Mouse (Mus musculus) forebrain, embryonic 13.5 days (tissue): Measurements from ENCODE around the gene Zfp322a. TPM values are rescaled to one million over a fixed set of nuclear protein-coding genes. Genes with fewer than 3 reads are reported as not detected.
"Not testable (repeated sequence)": the region's sequence is repeated elsewhere in the genome, so short reads cannot be mapped to it uniquely, and the experiment has no call there.

Experiments used
- ATAC-seq: fragments of 200-750 bp; cut with Nextera tagmentation; 2 replicates; pipeline ENCODE4 v1.8.0; 2017
- H3K27ac ChIP-seq: fragments of 300-500 bp; sonication (generic); 2 replicates; pipeline ENCODE4 v1.5.1; 2015; ENCODE audit warnings: inconsistent platforms, mild to moderate bottlenecking, moderate library complexity
- H3K27me3 ChIP-seq: fragments of 300-500 bp; sonication (generic); 2 replicates; pipeline ENCODE4 v1.6.1; 2015; ENCODE audit warnings: mild to moderate bottlenecking, inconsistent platforms
- H3K36me3 ChIP-seq: fragments of 300-500 bp; sonication (generic); 2 replicates; pipeline ENCODE4 v1.6.1; 2015; ENCODE audit warnings: mild to moderate bottlenecking, inconsistent platforms; ENCODE audit not compliant: poor library complexity, severe bottlenecking
- H3K4me1 ChIP-seq: fragments of 300-500 bp; sonication (generic); 2 replicates; pipeline ENCODE4 v1.6.1; 2015; ENCODE audit warnings: inconsistent platforms
- H3K4me2 ChIP-seq: fragments of 300-500 bp; sonication (generic); 2 replicates; pipeline ENCODE4 v1.6.1; 2015; ENCODE audit warnings: inconsistent platforms, mild to moderate bottlenecking, moderate library complexity
- H3K4me3 ChIP-seq: fragments of 300-500 bp; sonication (generic); 2 replicates; pipeline ENCODE4 v1.5.1; 2015; ENCODE audit warnings: mild to moderate bottlenecking, inconsistent platforms
- H3K9ac ChIP-seq: fragments of 300-500 bp; sonication (generic); 2 replicates; pipeline ENCODE4 v1.6.1; 2015; ENCODE audit warnings: mild to moderate bottlenecking, inconsistent platforms
- H3K9me3 ChIP-seq: fragments of 300-500 bp; sonication (generic); replicated peaks from 2 replicates; pipeline ENCODE4 v1.6.1; 2016; ENCODE audit warnings: inconsistent platforms
- WGBS: fragments of 180-500 bp; shearing (Covaris S2); methylation state at CpG from one replicate; pipeline ENCODE4 v1.1.7; 2015; 5-methylcytosine and 5-hydroxymethylcytosine counted together
- polyA plus RNA-seq: library from polyadenylated mRNA; unstranded; fragments of >200 nt; fragmentation: Nextera tagmentation; extraction: Ambion mirVana; gene quantifications from 2 replicates; pipeline ENCODE4 v1.2.1, GENCODE M21; 2015

Zfp322a gene
- polyA plus RNA-seq, 1 experiment from 2014 or later = 61.8 TPM

DNA sequence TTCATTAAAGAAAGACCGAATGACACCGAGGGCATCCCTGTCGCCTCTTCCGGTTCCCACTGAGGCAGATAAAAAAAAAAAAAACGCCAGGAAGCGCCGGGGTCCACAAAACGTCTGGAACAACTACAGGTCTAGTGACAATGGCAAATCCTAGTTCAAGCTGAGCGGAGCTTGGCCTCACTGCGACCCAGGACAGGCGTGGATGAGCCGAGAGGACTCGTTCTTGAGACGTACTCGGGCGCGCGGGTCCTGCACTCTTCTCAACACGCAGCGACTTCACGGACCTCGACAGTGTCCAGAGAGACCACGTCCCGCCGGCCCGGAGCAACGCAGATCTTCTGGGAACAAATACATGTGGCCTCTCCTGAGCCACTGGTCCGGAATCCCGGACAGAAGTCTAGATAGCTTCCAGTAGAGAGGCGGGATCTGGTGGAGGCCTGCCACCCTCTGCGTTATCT, 27.3 kb upstream of the Zfp322a start:
- H3K27me3 ChIP-seq = peaks cover 52% of the 10 kb centered on the region
- H3K4me1 ChIP-seq = peaks cover 4% of the 10 kb centered on the region; the same call in 1 of the 2 replicates
- no peaks in the 10 kb centered on the region for H3K9me3 ChIP-seq
- H3K27ac ChIP-seq = no peak overlapping the region
- peak overlapping the region; percentile 44 for H3K4me3 ChIP-seq
- 0 out of 2 replicates have a peak, but pooled peaks have one; percentile 38 for ATAC-seq
- peak overlapping the region; percentile 73 for H3K4me2 ChIP-seq
- peak overlapping the region; percentile 55 for H3K9ac ChIP-seq
- H3K36me3 ChIP-seq = no peaks in the 10 kb centered on the region
- WGBS = under 1% methylated on average over 31 of the region's 31 CpGs

DNA sequence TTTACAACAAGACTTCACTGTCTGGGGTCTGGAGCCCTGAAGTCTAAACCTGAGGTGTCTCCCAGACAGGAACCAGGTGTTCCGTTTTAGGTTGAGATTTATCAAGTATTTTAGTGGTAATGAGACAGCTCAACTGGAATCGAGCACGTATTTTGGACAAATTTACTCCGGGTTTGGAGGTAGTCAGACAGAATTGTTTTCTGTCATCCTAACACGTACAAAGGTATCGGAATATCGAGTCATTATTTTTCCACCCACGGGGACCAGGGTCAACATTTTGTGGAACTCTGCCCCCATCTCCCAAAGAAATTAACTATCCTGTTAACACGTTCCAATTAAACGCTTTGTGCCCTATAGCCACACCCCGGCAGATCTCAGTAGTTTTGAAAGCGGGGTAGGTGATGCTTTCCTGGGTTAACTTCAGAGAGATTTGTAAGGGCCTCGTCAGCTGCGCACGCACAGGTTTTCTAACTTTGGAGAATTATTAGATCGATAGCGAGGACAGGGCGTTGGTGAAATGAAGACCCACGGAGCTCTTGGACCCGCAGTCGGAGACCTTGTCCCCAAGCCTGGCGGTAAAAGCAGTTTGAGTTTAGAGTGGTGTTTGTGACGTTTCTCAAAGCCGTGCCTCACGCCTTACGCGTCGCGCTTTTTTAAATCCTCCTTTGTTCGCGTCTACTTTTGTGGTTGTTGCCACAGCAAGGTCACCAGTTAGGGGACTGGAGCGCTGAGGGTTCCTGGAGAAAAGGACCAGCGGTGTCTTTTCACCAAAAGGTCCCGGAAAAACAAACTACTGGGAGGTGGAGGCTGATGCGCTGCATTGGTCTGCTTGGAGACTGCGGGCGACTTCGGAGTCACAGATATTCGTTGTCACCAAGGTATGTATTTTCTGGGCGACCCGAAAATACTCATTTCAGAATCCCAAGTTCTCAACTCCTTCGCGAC, 26.6 kb upstream of the Zfp322a start:
- no peak for ATAC-seq
- 2% methylated on average over 43 of the region's 43 CpGs for WGBS
- H3K36me3 ChIP-seq = no peaks in the 10 kb centered on the region
- H3K27ac ChIP-seq = no peak overlapping the region
- H3K9me3 ChIP-seq = no peaks in the 10 kb centered on the region
- peaks cover 52% of the 10 kb centered on the region for H3K27me3 ChIP-seq
- peaks cover 4% of the 10 kb centered on the region; the same call in 1 of the 2 replicates for H3K4me1 ChIP-seq
- H3K9ac ChIP-seq = peak overlapping the region; percentile 55
- peak overlapping the region; percentile 44 for H3K4me3 ChIP-seq
- H3K4me2 ChIP-seq = peak overlapping the region; percentile 73

DNA sequence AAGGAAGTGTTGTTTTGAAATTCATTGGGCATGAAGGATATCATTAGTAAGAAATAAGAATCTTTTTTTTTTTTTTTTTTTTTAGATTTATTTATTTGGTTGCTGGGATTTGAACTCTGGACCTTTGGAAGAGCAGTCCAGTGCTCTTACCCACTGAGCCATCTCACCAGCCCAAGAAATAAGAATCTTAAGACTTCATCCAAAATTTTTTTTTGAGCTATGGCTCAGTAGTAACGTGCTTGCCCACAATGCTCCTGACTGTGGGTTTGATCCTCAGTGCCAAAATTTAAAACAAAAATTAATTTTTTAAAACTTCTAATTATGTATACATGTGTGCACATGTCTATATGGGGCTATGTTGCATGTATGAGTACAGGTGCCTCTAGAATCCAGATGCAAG, 18.5 kb upstream of the Zfp322a start:
- no peak overlapping the region for H3K4me3 ChIP-seq
- H3K27me3 ChIP-seq = no peaks in the 10 kb centered on the region
- H3K4me1 ChIP-seq = no peaks in the 10 kb centered on the region
- 70% methylated on average over 1 of the region's 1 CpGs for WGBS
- no peak overlapping the region for H3K27ac ChIP-seq
- H3K9ac ChIP-seq = no peak overlapping the region
- no peaks in the 10 kb centered on the region for H3K36me3 ChIP-seq
- H3K4me2 ChIP-seq = no peak overlapping the region
- no peak for ATAC-seq
- H3K9me3 ChIP-seq = no peaks in the 10 kb centered on the region

DNA sequence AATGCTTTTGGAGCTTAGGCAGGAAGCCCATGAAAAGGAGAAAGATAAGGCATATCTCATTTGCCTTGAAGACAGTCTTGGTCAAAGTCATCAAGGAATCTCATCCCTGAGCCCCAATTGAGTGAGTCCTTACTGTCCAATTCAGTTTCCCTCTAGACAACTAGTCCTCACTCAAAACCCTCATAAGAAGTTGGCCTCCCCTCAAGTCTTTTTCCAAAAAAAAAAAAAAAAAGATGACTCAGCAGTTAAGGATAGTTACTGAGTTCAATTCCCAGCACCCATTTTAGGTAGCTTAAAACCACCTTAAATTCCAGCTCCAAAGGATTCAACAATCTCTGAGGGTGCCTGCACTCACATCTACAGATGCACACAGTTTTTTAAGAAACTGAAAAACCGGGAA, 14.1 kb upstream of the Zfp322a start:
- Histone ChIP-seq H3K9ac (no peak overlapping the region), H3K4me2 (no peak overlapping the region), H3K27ac (no peak overlapping the region), H3K4me1 (no peaks in the 10 kb centered on the region), H3K9me3 (no peaks in the 10 kb centered on the region), H3K27me3 (no peaks in the 10 kb centered on the region), H3K36me3 (no peaks in the 10 kb centered on the region), H3K4me3 (no peak overlapping the region)
- 63% methylated on average over 1 of the region's 1 CpGs for WGBS
- no peak for ATAC-seq

DNA sequence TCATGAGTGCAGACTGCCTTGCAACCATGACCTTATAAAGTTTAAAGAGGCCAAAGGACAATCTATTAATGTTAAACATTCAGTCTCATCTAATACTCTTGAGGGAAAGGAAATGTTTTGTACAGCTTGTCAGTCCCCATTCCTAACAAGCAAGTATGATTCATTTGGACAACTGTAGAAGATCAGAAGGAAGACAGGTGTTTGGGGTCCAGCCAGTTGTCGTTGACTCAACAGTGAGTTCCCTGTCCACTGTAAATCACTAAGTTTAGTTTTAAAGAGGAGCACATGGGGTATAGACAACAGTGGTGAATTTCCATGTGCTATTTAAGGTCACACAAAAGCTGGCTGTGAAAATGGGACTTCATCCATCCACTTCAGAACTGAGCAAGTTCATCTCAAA, 3.4 kb upstream of the Zfp322a start:
- H3K4me2 ChIP-seq = no peak overlapping the region
- 86% methylated on average over 1 of the region's 1 CpGs for WGBS
- peaks cover 14% of the 10 kb centered on the region for H3K4me1 ChIP-seq
- no peak for ATAC-seq
- H3K27ac ChIP-seq = no peak overlapping the region
- no peaks in the 10 kb centered on the region for H3K9me3 ChIP-seq
- no peak overlapping the region for H3K4me3 ChIP-seq
- H3K36me3 ChIP-seq = no peaks in the 10 kb centered on the region
- no peaks in the 10 kb centered on the region for H3K27me3 ChIP-seq
- H3K9ac ChIP-seq = no peak overlapping the region

DNA sequence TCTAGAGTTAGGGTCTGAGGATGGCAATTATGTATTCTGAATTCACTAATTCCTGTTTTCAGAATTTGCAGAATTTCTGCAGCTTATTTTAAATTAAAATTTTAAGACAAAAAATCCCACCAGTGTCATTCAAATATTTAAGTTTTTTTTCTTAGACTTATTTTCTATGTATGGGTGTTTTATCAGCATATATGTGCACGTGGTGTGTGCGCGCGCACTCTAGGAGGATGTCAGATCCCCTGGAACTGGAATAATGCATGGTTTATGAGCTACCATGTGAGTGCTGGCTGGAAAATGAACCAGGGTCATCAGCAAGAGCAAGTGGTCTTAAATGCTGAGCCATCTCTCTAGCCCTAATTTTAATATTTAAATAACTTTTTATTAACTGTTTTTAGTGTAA, 1.1 kb upstream of the Zfp322a start:
- Histone ChIP-seq H3K4me1 (peaks cover 32% of the 10 kb centered on the region), H3K27ac (no peak overlapping the region), H3K9me3 (no peaks in the 10 kb centered on the region), H3K27me3 (no peaks in the 10 kb centered on the region), H3K4me3 (peak overlapping the region; percentile 79), H3K4me2 (peak overlapping the region; percentile 63), H3K36me3 (0 out of 2 replicates have a peak, but pooled peaks cover 4% of the 10 kb centered on the region), H3K9ac (peak overlapping the region; percentile 88)
- WGBS = 86% methylated on average over 4 of the region's 4 CpGs
- no peak for ATAC-seq

DNA sequence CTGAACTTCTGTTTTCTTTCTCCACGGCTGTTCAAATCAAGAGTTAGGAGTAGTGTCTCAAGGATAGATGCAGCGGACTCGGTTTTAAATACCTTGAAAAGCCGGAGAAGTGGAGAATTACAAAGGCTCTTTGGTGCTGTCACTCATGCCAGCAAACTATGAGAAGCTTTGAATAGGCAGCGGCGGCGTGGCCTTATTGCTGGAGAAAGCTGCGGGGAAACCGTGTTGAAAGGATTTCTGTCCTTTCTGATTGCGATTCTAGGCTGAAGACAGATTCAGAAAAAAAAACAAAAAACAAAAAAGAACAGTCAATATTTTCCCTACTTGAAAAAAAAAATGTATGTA, 385 bp upstream of the Zfp322a start:
- peak overlapping the region; percentile 63 for H3K4me2 ChIP-seq
- WGBS = under 1% methylated on average over 10 of the region's 10 CpGs
- peak overlapping the region; percentile 79 for H3K4me3 ChIP-seq
- ATAC-seq = no peak; the same call in 1 of the 2 replicates
- H3K9me3 ChIP-seq = no peaks in the 10 kb centered on the region
- peak overlapping the region; percentile 88 for H3K9ac ChIP-seq
- peak overlapping the region; percentile 95 for H3K27ac ChIP-seq
- peaks cover 8% of the 10 kb centered on the region; the same call in 1 of the 2 replicates for H3K36me3 ChIP-seq
- no peaks in the 10 kb centered on the region for H3K27me3 ChIP-seq
- peaks cover 32% of the 10 kb centered on the region for H3K4me1 ChIP-seq

DNA sequence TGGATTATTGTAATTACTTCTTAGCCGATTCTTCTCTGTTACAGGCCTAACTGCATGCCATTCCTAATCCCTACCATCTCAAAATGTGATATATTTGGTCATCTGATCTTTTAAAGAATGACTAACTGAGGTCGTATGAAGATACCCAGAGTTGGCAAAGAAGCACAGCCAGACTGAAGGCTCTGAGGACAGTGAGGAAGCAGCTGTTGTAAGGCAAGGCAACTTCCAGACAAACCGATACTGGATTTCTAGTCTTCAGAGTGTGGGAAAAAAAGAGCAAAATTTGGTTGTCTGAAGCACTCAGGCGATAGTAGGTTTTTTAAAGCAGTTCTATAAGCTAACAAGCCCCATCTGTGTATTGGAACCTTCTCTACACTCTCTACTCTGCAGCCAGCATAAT, 7.5 kb downstream of the Zfp322a start:
- Histone ChIP-seq H3K36me3 (peaks cover 52% of the 10 kb centered on the region), H3K4me3 (no peak overlapping the region), H3K4me1 (peaks cover 10% of the 10 kb centered on the region), H3K9ac (no peak overlapping the region), H3K9me3 (no peaks in the 10 kb centered on the region), H3K27me3 (no peaks in the 10 kb centered on the region), H3K4me2 (no peak overlapping the region), H3K27ac (no peak overlapping the region)
- 96% methylated on average over 4 of the region's 4 CpGs for WGBS
- ATAC-seq = no peak

DNA sequence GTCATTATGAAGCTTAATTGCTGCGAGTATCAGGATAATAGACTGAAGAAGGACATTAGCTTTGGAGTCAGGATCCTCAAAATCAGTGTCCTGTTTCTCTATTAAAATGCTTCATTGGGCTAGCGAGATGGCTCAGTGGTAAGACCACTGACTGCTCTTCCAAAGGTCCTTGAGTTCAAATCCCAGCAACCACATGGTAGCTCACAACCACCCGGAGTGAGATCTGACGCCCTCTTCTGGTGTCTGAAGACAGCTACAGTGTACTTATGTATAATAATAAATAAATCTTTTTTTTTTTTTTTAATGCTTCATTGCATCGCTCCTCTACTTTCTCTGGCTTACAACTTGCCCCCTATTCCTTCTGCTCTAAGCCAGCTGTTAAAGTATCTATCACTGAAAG, 14.5 kb downstream of the Zfp322a start:
- 84% methylated on average over 5 of the region's 5 CpGs for WGBS
- not testable (repeated sequence) for H3K27ac ChIP-seq, H3K4me1 ChIP-seq, H3K27me3 ChIP-seq, H3K4me2 ChIP-seq, H3K9ac ChIP-seq, H3K9me3 ChIP-seq, ATAC-seq, H3K4me3 ChIP-seq
- peaks cover 52% of the 10 kb centered on the region for H3K36me3 ChIP-seq

DNA sequence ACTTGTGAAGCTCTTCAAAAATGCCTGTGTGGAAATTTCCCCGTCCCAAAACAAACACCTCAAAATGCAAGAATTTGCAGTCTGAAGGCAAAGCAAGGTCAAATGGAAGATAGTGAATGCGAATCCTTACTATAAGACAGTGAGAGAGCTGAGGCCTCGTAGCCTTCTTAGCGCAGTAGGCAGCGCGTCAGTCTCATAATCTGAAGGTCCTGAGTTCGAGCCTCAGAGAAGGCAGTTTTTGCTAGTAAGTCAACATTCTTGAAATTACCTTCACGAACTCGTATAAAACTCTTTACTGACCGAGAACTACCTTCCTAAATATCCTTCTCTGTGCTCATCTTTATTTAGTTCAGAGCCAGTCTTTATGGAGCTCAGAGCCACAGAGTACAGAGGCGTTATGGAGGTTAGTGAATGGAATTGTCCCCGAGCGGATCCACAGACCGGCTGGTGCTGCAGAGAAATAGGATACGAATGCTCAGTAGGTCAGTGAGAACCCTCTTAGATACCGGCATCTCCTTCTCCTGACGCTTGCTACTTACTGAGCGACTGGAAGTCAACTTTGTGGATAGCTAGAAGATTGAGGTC, 51.6 kb downstream of the Zfp322a start:
- Histone ChIP-seq H3K9me3 (no peaks in the 10 kb centered on the region), H3K4me3 (no peak overlapping the region), H3K4me2 (no peak overlapping the region), H3K27ac (no peak overlapping the region), H3K27me3 (peaks cover 38% of the 10 kb centered on the region), H3K4me1 (peaks cover 6% of the 10 kb centered on the region), H3K9ac (no peak overlapping the region), H3K36me3 (no peaks in the 10 kb centered on the region)
- ATAC-seq = no peak
- 5% methylated on average over 18 of the region's 18 CpGs for WGBS

DNA sequence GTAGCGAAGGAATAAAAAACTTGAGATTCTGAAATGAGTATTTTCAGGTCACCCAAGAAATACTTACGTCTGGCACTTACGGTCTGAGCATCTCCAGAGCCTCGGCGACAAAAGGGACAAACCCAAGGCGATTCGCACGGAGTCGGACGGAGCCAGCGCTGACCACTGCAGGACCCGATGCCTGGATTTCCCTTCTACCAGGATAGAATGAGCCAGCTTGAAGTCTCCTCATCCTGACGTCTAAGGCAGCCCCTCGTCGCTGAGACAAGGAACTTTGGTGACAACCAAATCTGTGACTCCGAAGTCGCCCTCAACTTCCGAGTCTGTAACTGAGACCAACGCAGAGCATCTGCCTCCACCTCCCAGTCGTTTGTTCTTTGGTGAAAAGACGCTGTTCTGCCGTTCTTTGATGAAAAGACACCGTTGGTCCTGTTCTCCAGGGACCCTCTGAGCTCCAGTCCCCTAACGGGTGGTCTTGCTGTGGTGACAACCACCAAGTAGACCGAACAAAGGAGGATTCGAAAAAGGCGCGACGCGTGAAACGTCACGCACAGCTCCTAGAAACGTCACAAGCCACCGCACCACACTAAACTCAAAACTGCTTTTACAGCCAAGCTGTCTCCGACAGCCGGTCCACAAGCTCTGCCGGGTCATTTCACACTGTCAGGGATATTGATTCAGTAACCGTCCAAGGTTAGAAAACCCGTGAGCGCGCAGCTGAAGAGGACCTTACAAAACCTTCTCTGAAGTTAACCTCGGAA, 55.9 kb downstream of the Zfp322a start:
- Histone ChIP-seq H3K27ac (no peak overlapping the region), H3K4me3 (peak overlapping the region; percentile 48), H3K9me3 (no peaks in the 10 kb centered on the region), H3K4me1 (peaks cover 16% of the 10 kb centered on the region), H3K9ac (peak overlapping the region; percentile 43), H3K36me3 (no peaks in the 10 kb centered on the region), H3K4me2 (peak overlapping the region; percentile 82), H3K27me3 (peaks cover 78% of the 10 kb centered on the region)
- ATAC-seq = peak; percentile 77
- under 1% methylated on average over 42 of the region's 42 CpGs for WGBS

DNA sequence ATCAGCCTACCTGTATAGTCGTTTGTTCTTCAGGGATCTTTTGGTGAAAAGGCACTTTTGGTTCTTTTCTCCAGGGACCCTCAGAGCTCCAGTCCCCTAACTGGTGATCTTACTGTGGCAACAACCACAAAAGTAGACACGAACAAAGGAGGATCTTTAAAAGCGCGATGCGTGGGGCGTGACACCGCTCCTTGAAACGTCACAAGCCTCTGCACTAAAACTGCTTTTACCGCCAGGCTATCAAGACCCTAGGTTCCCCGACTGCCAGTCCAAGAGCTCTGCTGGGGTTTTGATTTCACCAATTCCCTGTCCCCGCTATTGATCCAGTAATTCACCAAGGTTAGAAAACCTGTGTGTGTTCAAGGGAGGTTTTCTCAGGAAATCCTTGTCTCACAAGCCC, 59.0 kb downstream of the Zfp322a start:
- under 1% methylated on average over 11 of the region's 11 CpGs for WGBS
- peaks cover 23% of the 10 kb centered on the region for H3K4me1 ChIP-seq
- H3K27ac ChIP-seq = no peak overlapping the region
- H3K9me3 ChIP-seq = no peaks in the 10 kb centered on the region
- 0 out of 2 replicates have a peak overlapping the region, but pooled peaks have one; percentile 50 for H3K9ac ChIP-seq
- ATAC-seq = no peak
- H3K4me2 ChIP-seq = peak overlapping the region; percentile 68
- peak overlapping the region; percentile 42 for H3K4me3 ChIP-seq
- no peaks in the 10 kb centered on the region for H3K36me3 ChIP-seq
- H3K27me3 ChIP-seq = peaks cover 77% of the 10 kb centered on the region
